Mouse (Mus musculus): Measurements from ENCODE around the gene Htr2b.

DNA sequence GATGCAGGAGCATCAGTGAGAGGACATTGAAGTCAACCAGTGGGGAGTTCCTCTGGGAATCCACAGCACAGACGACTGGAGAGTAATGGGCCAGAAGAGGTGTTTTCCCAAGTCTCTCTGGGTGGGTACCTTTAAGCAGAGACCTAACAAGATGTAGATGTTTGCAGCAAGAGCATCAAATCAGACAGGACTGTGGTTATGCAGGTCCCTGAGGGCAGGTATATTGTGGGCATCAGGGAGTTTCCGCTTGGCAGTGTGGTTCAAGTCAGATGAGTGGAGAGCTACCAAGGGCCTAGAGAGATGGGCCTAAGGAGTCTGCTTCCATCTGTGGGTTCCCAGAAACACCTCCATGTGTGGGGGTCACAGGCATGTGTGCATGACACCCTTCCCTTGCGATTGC, 44.3 kb upstream of the Htr2b start:
- TF ChIP-seq CTCF (IDR thresholded peaks at IDR 0.05; ENCODE audit: low read depth, low read length) (no peak), POLR2A (IDR thresholded peaks at IDR 0.05; ENCODE audit: insufficient read depth, low read length) (no peak), EP300 (IDR thresholded peaks at IDR 0.05; ENCODE audit: insufficient read depth, low read depth, low read length) (no peak)
